Mouse (Mus musculus) neutrophil, adult 5-6 weeks (primary cell): ENCODE data around the gene Tmem131l. TPM values are rescaled to one million over a fixed set of nuclear protein-coding genes. Genes with fewer than 3 reads are reported as not detected.
A peak's percentile ranks its signal among the peaks of the same experiment; 100 is the strongest.
"Not testable (repeated sequence)": the region's sequence is repeated elsewhere in the genome, so short reads cannot be mapped to it uniquely, and the experiment has no call there.

Experiments
- ATAC-seq: fragments of 151-379, 151-347 bp; 2 replicates; pipeline ENCODE4 v1.8.0; 2017; ENCODE audit warnings: mild to moderate bottlenecking, moderate TSS enrichment; ENCODE audit not compliant: insufficient number of reproducible peaks, poor library complexity, low FRiP score, severe bottlenecking; ENCODE audit errors: extremely low read depth
- total RNA-seq: library from RNA; stranded (forward); fragments of 200-1000 nt; gene quantifications from 2 replicates; pipeline ENCODE4 v1.2.3, GENCODE M21; 2017

Tmem131l gene
- total RNA-seq, 1 experiment from 2014 or later = 161 TPM

- 0 out of 2 replicates have a peak, but pooled peaks have one; percentile 36 for ATAC-seq
Observed at GRCm38 (mm10) chr3:83895811-83896210, 144.2 kb downstream of the Tmem131l start.

GRCm38 (mm10) chr3:83895111-83895510 is 144.9 kb downstream of the Tmem131l start:
- ATAC-seq = no peak

GRCm38 (mm10) chr3:83885163-83885562 is 154.8 kb downstream of the Tmem131l start:
- ATAC-seq = peak; percentile 95

- not testable (repeated sequence) for ATAC-seq
Observed at GRCm38 (mm10) chr3:83879261-83880050, 160.5 kb downstream of the Tmem131l start.

GRCm38 (mm10) chr3:83878801-83879200 is 161.2 kb downstream of the Tmem131l start:
- no peak for ATAC-seq

GRCm38 (mm10) chr3:83876299-83876698 is 163.7 kb downstream of the Tmem131l start:
- ATAC-seq = no peak

- ATAC-seq = 0 out of 2 replicates have a peak, but pooled peaks have one; percentile 53
Observed at GRCm38 (mm10) chr3:83875078-83875477, 164.9 kb downstream of the Tmem131l start.

GRCm38 (mm10) chr3:83872853-83873252 is 167.1 kb downstream of the Tmem131l start:
- ATAC-seq = not testable (repeated sequence)

- not testable (repeated sequence) for ATAC-seq
Observed at GRCm38 (mm10) chr3:83871962-83872361, 168.0 kb downstream of the Tmem131l start.

- not testable (repeated sequence) for ATAC-seq
Observed at GRCm38 (mm10) chr3:83871559-83871958, 168.4 kb downstream of the Tmem131l start.

GRCm38 (mm10) chr3:83869776-83870175 is 170.2 kb downstream of the Tmem131l start:
- no peak for ATAC-seq

- ATAC-seq = peak; percentile 37; the same call in 1 of the 2 replicates
Observed at GRCm38 (mm10) chr3:83867026-83867425, 172.9 kb downstream of the Tmem131l start.

- no peak for ATAC-seq
Observed at GRCm38 (mm10) chr3:83865216-83865615, 174.8 kb downstream of the Tmem131l start.

- ATAC-seq = no peak
Observed at GRCm38 (mm10) chr3:83864064-83864548, 175.9 kb downstream of the Tmem131l start.

- peak; percentile 95 for ATAC-seq
Observed at GRCm38 (mm10) chr3:83862956-83863355, 177.0 kb downstream of the Tmem131l start.

- no peak for ATAC-seq
Observed at GRCm38 (mm10) chr3:83859595-83859994, 180.4 kb downstream of the Tmem131l start.

- no peak for ATAC-seq
Observed at GRCm38 (mm10) chr3:83859071-83859470, 180.9 kb downstream of the Tmem131l start.

- no peak for ATAC-seq
Observed at GRCm38 (mm10) chr3:83857621-83858020, 182.4 kb downstream of the Tmem131l start.

- ATAC-seq = no peak
Observed at GRCm38 (mm10) chr3:83855643-83856042, 184.3 kb downstream of the Tmem131l start.

- no peak for ATAC-seq
Observed at GRCm38 (mm10) chr3:83849341-83849740, 190.6 kb downstream of the Tmem131l start.
